Mouse (Mus musculus) activated CD4-positive, CD25-positive, alpha-beta regulatory T cell (primary cell): ENCODE measurements around the gene Eif2ak1. TPM values are rescaled to one million over a fixed set of nuclear protein-coding genes. Genes with fewer than 3 reads are reported as not detected.

Experiments used
- polyA plus RNA-seq, 2 experiments: library from polyadenylated mRNA; unstranded; fragments of 100-300 nt; shearing (Covaris generic); gene quantifications; one replicate each; pipeline ENCODE4 v1.2.1; 2017

The Eif2ak1 gene
- polyA plus RNA-seq: 10 to 100 TPM; 46.0 to 64.6 TPM

GRCm38 (mm10) chr5:143817116-143817930 is at the start of gene Eif2ak1:
TSS of gene Eif2ak1 (plus strand) at chr5:143817788.

GRCm38 (mm10) chr5:143897635-143898330 is 80.2 kb downstream of the Eif2ak1 start, which contains the start of gene Ankrd61:
TSS of gene Ankrd61 (minus strand) at chr5:143897685.

GRCm38 (mm10) chr5:143909417-143910400 is 92.1 kb downstream of the Eif2ak1 start, which contains the start of the genes Aimp2 and Pms2:
TSS of gene Aimp2 (minus strand) at chr5:143909847.
TSS of gene Pms2 (plus strand) at chr5:143909964.

GRCm38 (mm10) chr5:143927875-143928274 is 110.3 kb downstream of the Eif2ak1 start, which contains the start of gene Gm42421:
TSS of gene Gm42421 (plus strand) at chr5:143928175.

GRCm38 (mm10) chr5:143932831-143933230 is 115.2 kb downstream of the Eif2ak1 start, which contains the start of gene Rsph10b:
TSS of gene Rsph10b (plus strand) at chr5:143933035.

Other genes starting within 250 kb of the Eif2ak1 start
- gene Cyth3, start 195.3 kb upstream of the Eif2ak1 start, polyA plus RNA-seq: 10 to 100 TPM; 34.7 to 63.0 TPM
- gene Usp42, start 85.5 kb upstream of the Eif2ak1 start, polyA plus RNA-seq: 10 to 100 TPM; 18.9 to 20.2 TPM
- gene Ankrd61, start 79.9 kb downstream of the Eif2ak1 start, polyA plus RNA-seq: under 1 TPM; 0.31 to 0.47 TPM
- 10 to 100 TPM; 35.8 to 53.9 TPM for gene Aimp2, start 92.1 kb downstream of the Eif2ak1 start, polyA plus RNA-seq
- gene Pms2, start 92.2 kb downstream of the Eif2ak1 start, polyA plus RNA-seq: 10 to 100 TPM; 26.9 to 37.6 TPM
- 1 to 10 TPM in 1 of 2 experiments, not detected in 1; 1.3 TPM for gene Gm42421, start 110.4 kb downstream of the Eif2ak1 start, polyA plus RNA-seq
- under 1 TPM; 0.39 to 0.76 TPM for gene Rsph10b, start 115.2 kb downstream of the Eif2ak1 start, polyA plus RNA-seq
- gene Ccz1, start 197.1 kb downstream of the Eif2ak1 start, polyA plus RNA-seq: 10 to 100 TPM; 79.7 to 87.8 TPM
- not detected for gene Ocm, start 208.9 kb downstream of the Eif2ak1 start, polyA plus RNA-seq